Mouse (Mus musculus) left cerebral cortex, postnatal 25 days (tissue): ENCODE measurements around the gene 4932429P05Rik. TPM values are rescaled to one million over a fixed set of nuclear protein-coding genes. Genes with fewer than 3 reads are reported as not detected.

Source experiments
- DNase-seq, 2 experiments: peaks; one replicate each; pipeline ENCODE4 v3.0.0; 2022; ENCODE audit warnings: low spot score in 2 of 2, mixed read lengths in 1 of 2
- intact Hi-C: fragments of 180-260 bp; cut with DNase I; formaldehyde crosslinking; loops from one replicate; pipeline ENCODE4 v1.15.1; 2025
- total RNA-seq, 2 experiments: library from RNA; stranded (reverse); gene quantifications; 2 replicates each; pipeline ENCODE4 v1.2.3; 2021

The 4932429P05Rik gene
- total RNA-seq = not detected

DNA sequence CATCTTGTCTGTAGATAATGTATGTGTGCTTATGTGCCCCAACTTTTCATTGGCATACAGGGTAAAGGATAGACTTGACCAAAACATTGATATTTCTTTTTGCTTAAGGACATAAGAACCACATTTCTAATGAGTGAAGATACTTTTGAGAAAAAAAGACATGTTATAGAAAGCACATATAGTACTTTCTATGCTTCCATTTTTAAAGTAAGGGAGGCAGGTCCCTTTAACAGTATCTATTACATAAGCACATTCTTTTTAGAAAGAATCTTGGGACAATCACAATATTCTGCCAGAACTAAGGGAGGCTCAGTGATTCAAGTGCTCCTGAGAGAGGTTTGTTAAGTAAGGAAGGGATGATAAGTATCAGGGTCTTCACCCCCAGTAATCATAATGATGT, at the start of gene 4932429P05Rik:
Gene 4932429P05Rik (plus strand): TSS at position 301 of the 400 bp plus-strand sequence.
- DNase-seq = no peak
- intact Hi-C loops = no loop called here

Other genes starting within 250 kb of the 4932429P05Rik start
- gene 4930415L06Rik, start 180.6 kb downstream of the 4932429P05Rik start, total RNA-seq = not detected